Comparison of ENCODE assay signal across 11 mouse cellular contexts in genomic region chr7:19073504-19073903, GRCm38 (mm10). TPM values are rescaled to one million over a fixed set of nuclear protein-coding genes. Genes with fewer than 3 reads are reported as not detected.
DNase-seq lines count a peak whose midpoint lies in the region; ATAC-seq and TF ChIP-seq lines count a peak whose summit lies in the region.
"Had no signal": no experiment of that assay in that cellular context is flagged by ENCODE, and none has a peak within 500 bp of the region (broad histone marks: within the 10 kb centered on the region; RNA-seq: fewer than 3 reads in every experiment).

No protein-coding gene starts in this region.

- H3K27me3 ChIP-seq in kidney, adult 2 months (replicated peaks; ENCODE audit: control insufficient read depth, insufficient read depth, low read length), result no peaks in the 10 kb centered on the region
- no peaks in the 10 kb centered on the region for H3K27me3 ChIP-seq in ES-Bruce4 (ENCODE audit: control insufficient read depth, insufficient read depth, low read length, poor library complexity, severe bottlenecking)
- no peaks in the 10 kb centered on the region for H3K27me3 ChIP-seq in limb, embryonic 10.5 days (ENCODE audit: low read depth, poor library complexity, severe bottlenecking)

- peak; percentile 55 for TF ChIP-seq CTCF in kidney, adult 2 months (conservative IDR thresholded peaks at IDR 0.05; ENCODE audit: insufficient read depth, insufficient read length, low read depth, low read length)
- TF ChIP-seq CTCF in ES-Bruce4 (IDR thresholded peaks at IDR 0.05; ENCODE audit: low read depth, low read length), result peak; percentile 83

- H3K36me3 ChIP-seq in kidney, adult 2 months (ENCODE audit: control insufficient read depth, insufficient read depth, low read length), result no peaks in the 10 kb centered on the region
- H3K36me3 ChIP-seq in ES-Bruce4 (ENCODE audit: control insufficient read depth, insufficient read depth, low read length, poor library complexity, severe bottlenecking), result peaks cover 3% of the 10 kb centered on the region
- peaks cover 10% of the 10 kb centered on the region for H3K36me3 ChIP-seq in limb, embryonic 10.5 days

- 75% methylated on average over 8 of the region's 9 CpGs for WGBS in kidney, adult 2 months
- 87% methylated on average over 9 of the region's 9 CpGs for WGBS in limb, embryonic 10.5 days

- peaks cover 5% of the 10 kb centered on the region for H3K4me1 ChIP-seq in kidney, adult 2 months (ENCODE audit: control insufficient read depth, insufficient read depth, low read length)
- no peaks in the 10 kb centered on the region for H3K4me1 ChIP-seq in ES-Bruce4 (ENCODE audit: control insufficient read depth, insufficient read depth, low read length)
- H3K4me1 ChIP-seq in limb, embryonic 10.5 days, result peaks cover 23% of the 10 kb centered on the region

- peak; percentile 63 for DNase-seq in kidney, adult 2 months
- DNase-seq in kidney, adult 11 months, result no peak
- DNase-seq in B cell, adult 2 months, result peak; percentile 74 to 75
- DNase-seq in limb, embryonic 10.5 days (ENCODE audit: low spot score), result peak; percentile 51
- no peak for DNase-seq in frontal cortex, postnatal 25 days (ENCODE audit: low spot score in 2 of 2)
- no peak for DNase-seq in ovary, postnatal 10 days (ENCODE audit: low spot score)

- no peaks in the 10 kb centered on the region for H3K9me3 ChIP-seq in ES-Bruce4 (replicated peaks; ENCODE audit: control insufficient read depth, insufficient read depth, low read length, poor library complexity, severe bottlenecking)
- no peaks in the 10 kb centered on the region for H3K9me3 ChIP-seq in limb, embryonic 10.5 days (replicated peaks)

- no peak overlapping the region for H3K27ac ChIP-seq in kidney, adult 2 months (ENCODE audit: insufficient read depth, low read depth, low read length)
- H3K27ac ChIP-seq in ES-Bruce4 (ENCODE audit: insufficient read depth, low read length), result no peak overlapping the region
- H3K27ac ChIP-seq in limb, embryonic 10.5 days, result no peak overlapping the region

- no peak overlapping the region for H3K4me3 ChIP-seq in kidney, adult 2 months (ENCODE audit: insufficient read depth, low read depth, low read length)
- H3K4me3 ChIP-seq in ES-Bruce4 (ENCODE audit: low read depth, low read length), result no peak overlapping the region
- no peak overlapping the region for H3K4me3 ChIP-seq in limb, embryonic 10.5 days
- H3K4me3 ChIP-seq: myocyte had no signal

- no peak for TF ChIP-seq POLR2A in kidney, adult 2 months (IDR thresholded peaks at IDR 0.05; ENCODE audit: low read depth, low read length)
- TF ChIP-seq POLR2A in ES-Bruce4 (IDR thresholded peaks at IDR 0.05; ENCODE audit: insufficient read depth, low read length), result no peak

- no peak overlapping the region for H3K9ac ChIP-seq in ES-Bruce4 (ENCODE audit: low read depth, poor library complexity, severe bottlenecking)

- no peak for ATAC-seq in megakaryocyte-erythroid progenitor cell, adult 5-6 weeks (replicated peaks; ENCODE audit: low FRiP score, low TSS enrichment, poor library complexity, severe bottlenecking)

- TF ChIP-seq EP300 in ES-Bruce4 (IDR thresholded peaks at IDR 0.05; ENCODE audit: insufficient read depth, low read depth, low read length), result no peak

RNA-seq across cellular contexts. Expression of gene Dmwd, which starts 2.5 kb away (rescaled TPM):
- 59.8 and 76.3 TPM in 2 replicates for polyA plus RNA-seq in kidney, adult 2 months (2012; rRNA removed)
- 43.2 and 45.1 TPM in 2 replicates for polyA plus RNA-seq in ES-Bruce4 (2011; ENCODE audit: insufficient read depth, insufficient read length, low read depth, missing spikeins)
- 20.0 and 21.4 TPM in 2 replicates for polyA plus RNA-seq in limb, embryonic 10.5 days (2016; fragmentation: Nextera tagmentation; extraction: Ambion mirVana)
- 28.5 and 29.2 TPM in 2 replicates for total RNA-seq in megakaryocyte-erythroid progenitor cell, adult 5-6 weeks (2014; fragmentation: Nextera tagmentation)
- total RNA-seq in megakaryocyte-erythroid progenitor cell, adult 5-6 weeks (2017), result 7.7 and 10.6 TPM in 2 replicates

RNA-seq across cellular contexts. Expression of gene Dmpk, which starts 10.1 kb away (rescaled TPM):
- polyA plus RNA-seq in kidney, adult 2 months (2012; rRNA removed), result 52.7 and 53.0 TPM in 2 replicates
- polyA plus RNA-seq in ES-Bruce4 (2011; ENCODE audit: insufficient read depth, insufficient read length, low read depth, missing spikeins), result 12.8 and 19.5 TPM in 2 replicates
- 7.2 and 8.7 TPM in 2 replicates for polyA plus RNA-seq in limb, embryonic 10.5 days (2016; fragmentation: Nextera tagmentation; extraction: Ambion mirVana)
- 15.1 and 19.8 TPM in 2 replicates for total RNA-seq in megakaryocyte-erythroid progenitor cell, adult 5-6 weeks (2014; fragmentation: Nextera tagmentation)
- total RNA-seq in megakaryocyte-erythroid progenitor cell, adult 5-6 weeks (2017), result 3.9 and 7.5 TPM in 2 replicates

RNA-seq across cellular contexts. Expression of gene Rsph6a, which starts 19.0 kb away (rescaled TPM):
- 0.05 TPM in 2 replicates for polyA plus RNA-seq in kidney, adult 2 months (2012; rRNA removed)
- polyA plus RNA-seq in ES-Bruce4 (2011; ENCODE audit: insufficient read depth, insufficient read length, low read depth, missing spikeins), result not detected in 2 replicates
- not detected in 2 replicates for polyA plus RNA-seq in limb, embryonic 10.5 days (2016; fragmentation: Nextera tagmentation; extraction: Ambion mirVana)
- total RNA-seq in megakaryocyte-erythroid progenitor cell, adult 5-6 weeks (2014; fragmentation: Nextera tagmentation), result not detected in 2 replicates
- total RNA-seq in megakaryocyte-erythroid progenitor cell, adult 5-6 weeks (2017), result not detected in 2 replicates
- total RNA-seq: common myeloid progenitor, adult 5-6 weeks had no signal
- polyA plus RNA-seq: urinary bladder, adult 2 months had no signal

RNA-seq across cellular contexts. Expression of gene Six5, which starts 20.9 kb away (rescaled TPM):
- polyA plus RNA-seq in kidney, adult 2 months (2012; rRNA removed), result 14.1 and 22.2 TPM in 2 replicates
- polyA plus RNA-seq in ES-Bruce4 (2011; ENCODE audit: insufficient read depth, insufficient read length, low read depth, missing spikeins), result 2.7 and 3.8 TPM in 2 replicates
- polyA plus RNA-seq in limb, embryonic 10.5 days (2016; fragmentation: Nextera tagmentation; extraction: Ambion mirVana), result 5.7 and 7.5 TPM in 2 replicates
- total RNA-seq in megakaryocyte-erythroid progenitor cell, adult 5-6 weeks (2014; fragmentation: Nextera tagmentation), result 8.9 and 10.1 TPM in 2 replicates
- total RNA-seq in megakaryocyte-erythroid progenitor cell, adult 5-6 weeks (2017), result 2.1 and 2.2 TPM in 2 replicates

RNA-seq across cellular contexts. Expression of gene Gm4969, which starts 44.7 kb away (rescaled TPM):
- 0.03 and 0.04 TPM in 2 replicates for polyA plus RNA-seq in kidney, adult 2 months (2012; rRNA removed)
- 0.43 and 0.46 TPM in 2 replicates for polyA plus RNA-seq in ES-Bruce4 (2011; ENCODE audit: insufficient read depth, insufficient read length, low read depth, missing spikeins)
- polyA plus RNA-seq in limb, embryonic 10.5 days (2016; fragmentation: Nextera tagmentation; extraction: Ambion mirVana), result 1.1 and 2.2 TPM in 2 replicates
- total RNA-seq in megakaryocyte-erythroid progenitor cell, adult 5-6 weeks (2014; fragmentation: Nextera tagmentation), result 0.22 and 0.35 TPM in 2 replicates
- 0.65 TPM in 1 of 2 replicates, not detected in the other for total RNA-seq in megakaryocyte-erythroid progenitor cell, adult 5-6 weeks (2017)
- polyA plus RNA-seq: myocyte had no signal

Comparison
In these comparisons a context has a peak if more than half of its experiments do, and no peak if none do; other contexts are left out.
1. DNase-seq: peak in kidney, adult 2 months (single experiment), B cell, adult 2 months (2 of 2) and limb, embryonic 10.5 days (single experiment); none in kidney, adult 11 months (single experiment), frontal cortex, postnatal 25 days (0 of 2) and ovary, postnatal 10 days (single experiment).